Mouse (Mus musculus) liver, embryonic 14.5 days (tissue): ENCODE measurements around the gene Hdac9.

Experiments used
- CTCF ChIP-seq: IDR thresholded peaks from 2 replicates; pipeline ENCODE4 v1.5.1; 2016; ENCODE audit warnings: antibody characterized with exemption, low read depth, control low read depth
- EP300 ChIP-seq: IDR thresholded peaks from 2 replicates; pipeline ENCODE4 v1.6.1; 2016; ENCODE audit warnings: antibody characterized with exemption, low read depth

GRCm38 (mm10) chr12:34808180-34808579 lies 108.7 kb downstream of the Hdac9 start:
- no peak for TF ChIP-seq CTCF
- no peak for TF ChIP-seq EP300
